Mouse (Mus musculus): ENCODE measurements at regions not wholly inside any gene's neighbourhood (a gene's known extent, or its start where the extent isn't known, plus 50 kb on each side); places are given as distances from the start of the nearest gene placed in this dataset.

DNA sequence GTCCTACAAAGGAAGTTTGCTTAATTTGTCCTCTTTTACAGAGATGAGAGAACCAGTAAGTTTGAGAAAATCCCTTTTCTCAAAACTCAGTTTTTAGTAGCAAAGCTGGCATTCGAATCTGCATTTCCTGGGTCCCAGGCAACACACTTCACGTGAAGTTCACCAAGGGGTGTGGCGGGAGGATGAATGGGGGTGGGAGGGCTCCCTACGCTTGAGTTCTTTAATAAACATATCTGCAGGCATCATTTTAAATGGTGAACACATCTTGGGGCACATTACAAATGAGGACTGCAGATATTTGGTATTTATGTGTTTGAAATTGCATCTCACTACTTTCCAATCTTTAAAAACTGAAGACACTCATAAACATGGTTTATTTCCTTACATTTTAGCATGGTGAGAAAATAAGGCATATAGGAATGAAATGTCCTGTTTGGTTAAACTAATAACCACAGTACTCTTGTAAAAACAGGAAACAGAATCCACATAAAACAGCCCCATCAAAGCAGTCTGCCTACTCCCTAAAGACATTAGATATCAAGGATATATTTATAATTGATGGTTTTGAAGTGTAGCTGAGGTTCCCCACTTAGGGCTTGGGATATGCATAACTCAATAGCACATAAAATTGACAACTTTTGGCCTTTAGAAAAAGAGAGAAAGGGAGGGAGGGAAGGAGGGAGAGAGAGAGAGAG lies 106.3 kb upstream of the Gm10295 start:
- Histone ChIP-seq H3K4me2 (ENCODE audit: low read depth) (no peak overlapping the region), H3K27ac (ENCODE audit: low read depth, low read length) (no peak overlapping the region), H3K4me3 (ENCODE audit: low read depth, low read length) (no peak overlapping the region), H3K27me3 (ENCODE audit: insufficient read depth, low read length) (no peaks in the 10 kb centered on the region), H3K9ac (no peak overlapping the region), H3K9me3 (ENCODE audit: low read length) (no peaks in the 10 kb centered on the region), H3K36me3 (ENCODE audit: insufficient read depth) (no peaks in the 10 kb centered on the region), H3K4me1 (ENCODE audit: insufficient read depth) (no peaks in the 10 kb centered on the region)
- no peak for TF ChIP-seq CTCF (IDR thresholded peaks at IDR 0.05; ENCODE audit: low read depth)
- ATAC-seq (no peak), DNase-seq (no peak)
- WGBS: 79% methylated on average over 4 of the region's 4 CpGs

DNA sequence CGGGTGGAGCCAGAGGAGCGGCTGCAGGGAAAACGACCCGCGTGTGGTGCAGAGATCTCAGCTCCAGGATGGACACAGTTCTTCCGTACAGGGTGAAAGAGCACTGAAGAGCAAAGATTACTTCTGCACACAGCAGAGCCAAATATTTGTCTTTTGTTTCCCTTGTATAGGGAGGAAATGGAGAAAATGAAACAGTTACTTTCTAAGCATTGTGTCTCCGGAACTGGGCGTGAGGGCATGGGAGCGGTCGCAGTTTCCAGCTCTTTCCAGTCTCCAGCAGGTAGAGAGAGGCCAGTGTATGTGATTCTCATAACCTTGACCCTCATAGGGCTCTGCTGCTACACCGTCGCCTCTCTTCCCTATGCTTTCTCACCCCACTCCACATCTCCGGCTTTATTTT lies 105.1 kb upstream of the Gm10295 start:
- 88% methylated on average over 13 of the region's 13 CpGs for WGBS
- no peak for DNase-seq

DNA sequence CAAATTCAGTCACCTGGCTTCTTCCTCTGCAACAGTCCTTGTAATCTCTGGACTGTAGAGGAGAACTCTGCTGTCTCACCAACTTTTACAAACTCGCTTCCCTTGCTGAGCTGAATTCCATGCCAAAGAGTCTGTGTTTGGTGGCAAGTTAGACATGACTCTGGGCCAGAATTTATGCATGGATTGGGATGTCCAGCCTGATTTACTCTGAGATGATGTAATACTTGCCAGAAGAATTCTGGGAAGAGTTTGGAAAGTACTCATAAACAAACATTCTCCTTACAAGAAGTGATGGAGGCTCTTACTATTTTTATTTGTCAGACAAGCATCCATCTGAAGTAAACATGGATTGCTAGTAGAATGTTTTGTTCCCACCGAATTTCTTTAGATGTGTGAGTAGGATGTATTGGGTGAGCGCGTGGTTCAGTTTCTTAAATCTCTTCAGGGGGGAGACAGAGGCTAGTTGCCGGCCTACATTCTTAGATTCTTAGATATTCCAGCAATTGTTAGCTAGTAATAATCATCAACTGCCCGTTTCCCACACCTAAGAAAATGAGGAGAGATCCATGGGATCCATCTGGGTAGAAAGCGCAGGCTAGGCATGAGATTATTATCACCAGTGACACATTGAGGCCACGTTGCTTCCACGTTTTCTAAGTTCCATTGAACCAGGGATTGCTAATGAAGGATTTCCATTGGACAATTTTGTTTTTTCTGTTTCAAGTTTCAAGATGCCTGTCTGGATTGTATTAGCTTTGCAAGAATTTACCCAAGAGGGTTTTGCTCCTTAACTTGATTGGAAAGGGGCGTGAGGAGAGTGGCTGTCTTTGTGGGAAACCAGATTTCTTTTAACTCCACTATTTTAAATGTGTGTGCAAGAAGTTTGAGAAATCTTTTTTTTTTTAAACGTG lies 89.3 kb upstream of the Gm10295 start:
- DNase-seq (no peak), ATAC-seq (no peak)
- TF ChIP-seq CTCF (IDR thresholded peaks at IDR 0.05; ENCODE audit: low read depth): no peak
- Histone ChIP-seq H3K4me1 (ENCODE audit: insufficient read depth) (no peaks in the 10 kb centered on the region), H3K9me3 (ENCODE audit: low read length) (no peaks in the 10 kb centered on the region), H3K36me3 (ENCODE audit: insufficient read depth) (no peaks in the 10 kb centered on the region), H3K4me2 (ENCODE audit: low read depth) (no peak overlapping the region), H3K27me3 (ENCODE audit: insufficient read depth, low read length) (no peaks in the 10 kb centered on the region), H3K27ac (ENCODE audit: low read depth, low read length) (no peak overlapping the region), H3K9ac (no peak overlapping the region), H3K4me3 (ENCODE audit: low read depth, low read length) (no peak overlapping the region)
- WGBS: 83% methylated on average over 11 of the region's 11 CpGs

More for the DNA sequence above, 105.1 kb upstream of the Gm10295 start:
- ATAC-seq: no peak
- Histone ChIP-seq H3K9me3 (ENCODE audit: low read length) (no peaks in the 10 kb centered on the region), H3K9ac (no peak overlapping the region), H3K4me1 (ENCODE audit: insufficient read depth) (no peaks in the 10 kb centered on the region), H3K4me2 (ENCODE audit: low read depth) (no peak overlapping the region), H3K36me3 (ENCODE audit: insufficient read depth) (no peaks in the 10 kb centered on the region), H3K27me3 (ENCODE audit: insufficient read depth, low read length) (no peaks in the 10 kb centered on the region), H3K4me3 (ENCODE audit: low read depth, low read length) (no peak overlapping the region), H3K27ac (ENCODE audit: low read depth, low read length) (no peak overlapping the region)
- TF ChIP-seq CTCF (IDR thresholded peaks at IDR 0.05; ENCODE audit: low read depth): no peak

DNA sequence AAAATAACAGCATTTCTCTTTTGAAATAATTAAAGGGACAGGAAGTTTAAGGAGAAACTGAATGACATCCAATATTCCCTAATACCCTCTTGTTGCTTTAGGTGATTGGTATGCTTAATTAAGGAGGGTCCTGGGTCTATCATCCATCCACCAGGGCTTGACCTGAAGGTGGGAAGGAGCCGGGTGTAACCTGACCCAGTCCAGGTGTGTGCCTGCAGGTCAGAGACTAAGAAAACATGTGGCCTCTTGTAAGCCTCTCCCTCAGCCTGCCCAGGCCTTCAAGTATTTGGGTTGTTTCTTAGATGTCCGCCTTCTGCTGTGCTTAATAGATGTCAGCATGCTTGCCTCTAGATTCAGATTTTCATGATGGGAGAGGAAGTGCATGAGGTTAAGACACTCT lies 74.7 kb upstream of the Gm10295 start:
- no peak overlapping the region for H3K4me2 ChIP-seq (ENCODE audit: low read depth)
- 82% methylated on average over 2 of the region's 2 CpGs for WGBS
- H3K27ac ChIP-seq (ENCODE audit: low read depth, low read length): no peak overlapping the region
- H3K27me3 ChIP-seq (ENCODE audit: insufficient read depth, low read length): no peaks in the 10 kb centered on the region
- no peak for TF ChIP-seq CTCF (IDR thresholded peaks at IDR 0.05; ENCODE audit: low read depth)
- no peak overlapping the region for H3K4me3 ChIP-seq (ENCODE audit: low read depth, low read length)
- H3K36me3 ChIP-seq (ENCODE audit: insufficient read depth): no peaks in the 10 kb centered on the region
- DNase-seq (no peak), ATAC-seq (no peak)
- H3K9me3 ChIP-seq (ENCODE audit: low read length): no peaks in the 10 kb centered on the region
- H3K4me1 ChIP-seq (ENCODE audit: insufficient read depth): no peaks in the 10 kb centered on the region
- H3K9ac ChIP-seq: no peak overlapping the region

DNA sequence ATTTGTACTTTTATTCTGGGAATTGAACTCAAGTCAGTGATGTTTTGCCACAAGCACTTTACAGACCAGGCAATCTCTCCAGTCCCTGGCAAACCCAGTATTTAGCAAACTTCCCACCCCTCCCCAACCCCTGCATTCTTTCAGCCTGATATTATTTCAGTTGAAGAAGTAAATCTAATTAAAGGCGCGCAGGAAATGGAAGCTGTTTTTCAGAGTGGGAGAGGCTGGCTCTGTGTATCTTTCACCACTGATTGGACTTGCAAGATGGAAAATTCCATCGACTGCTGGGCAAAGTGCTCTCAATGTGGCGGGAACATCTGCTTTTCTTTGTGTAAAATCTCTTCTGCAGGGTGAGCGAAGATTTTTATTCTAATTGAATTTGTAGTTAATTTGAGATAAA lies 68.0 kb upstream of the Gm10295 start:
- Histone ChIP-seq H3K9ac (no peak overlapping the region), H3K4me2 (ENCODE audit: low read depth) (no peak overlapping the region), H3K36me3 (ENCODE audit: insufficient read depth) (no peaks in the 10 kb centered on the region), H3K4me1 (ENCODE audit: insufficient read depth) (no peaks in the 10 kb centered on the region), H3K27ac (ENCODE audit: low read depth, low read length) (no peak overlapping the region), H3K4me3 (ENCODE audit: low read depth, low read length) (no peak overlapping the region), H3K27me3 (ENCODE audit: insufficient read depth, low read length) (no peaks in the 10 kb centered on the region), H3K9me3 (ENCODE audit: low read length) (no peaks in the 10 kb centered on the region)
- ATAC-seq: no peak
- WGBS: 69% methylated on average over 5 of the region's 5 CpGs
- TF ChIP-seq CTCF (IDR thresholded peaks at IDR 0.05; ENCODE audit: low read depth): no peak
- no peak for DNase-seq

DNA sequence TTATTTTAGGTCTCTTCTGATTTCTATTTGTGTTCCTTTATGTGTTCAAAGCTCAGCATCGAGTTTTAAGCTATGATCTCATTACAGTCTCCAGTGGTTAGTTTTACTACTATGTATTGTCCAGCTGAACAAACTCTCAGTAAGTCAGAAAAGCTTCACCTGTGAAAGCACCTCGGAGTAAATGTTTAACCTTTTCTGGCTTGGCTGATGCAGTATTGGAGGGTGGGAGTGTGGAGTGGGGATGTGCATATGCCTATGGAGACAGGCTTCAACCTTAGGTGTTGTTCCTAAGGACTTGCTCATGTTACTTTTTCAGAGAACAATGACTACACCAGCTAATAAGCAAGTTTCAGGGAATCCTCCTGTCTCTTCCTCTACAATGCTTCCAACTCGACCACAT lies 67.6 kb upstream of the Gm10295 start:
- whole genome bisulfite sequencing: 70% methylated on average over 3 of the region's 3 CpGs
- no peak for TF ChIP-seq CTCF (IDR thresholded peaks at IDR 0.05; ENCODE audit: low read depth)
- Histone ChIP-seq H3K9me3 (ENCODE audit: low read length) (no peaks in the 10 kb centered on the region), H3K9ac (no peak overlapping the region), H3K4me3 (ENCODE audit: low read depth, low read length) (no peak overlapping the region), H3K36me3 (ENCODE audit: insufficient read depth) (no peaks in the 10 kb centered on the region), H3K4me1 (ENCODE audit: insufficient read depth) (no peaks in the 10 kb centered on the region), H3K27me3 (ENCODE audit: insufficient read depth, low read length) (no peaks in the 10 kb centered on the region), H3K27ac (ENCODE audit: low read depth, low read length) (no peak overlapping the region), H3K4me2 (ENCODE audit: low read depth) (no peak overlapping the region)
- no peak for ATAC-seq
- DNase-seq: no peak

DNA sequence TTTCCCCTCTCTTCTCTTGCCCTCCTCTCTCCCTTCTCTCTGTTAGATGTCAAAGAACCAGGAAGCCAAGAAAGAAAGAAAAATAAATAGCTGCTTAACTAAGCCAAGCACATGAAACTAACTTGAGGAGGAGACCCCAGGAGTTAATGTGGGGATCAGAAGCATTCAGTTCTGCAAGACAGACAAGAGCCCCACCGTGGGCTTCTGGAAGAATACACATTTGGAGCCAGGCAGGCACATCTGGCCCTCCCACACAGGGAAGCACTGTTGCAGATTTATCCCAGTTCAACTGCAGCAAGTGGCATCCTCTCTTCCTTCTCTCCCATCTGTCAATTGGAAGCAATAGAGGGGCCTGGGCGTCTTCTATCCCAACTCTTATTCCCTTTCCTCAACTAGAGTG lies 63.5 kb upstream of the Gm10295 start:
- H3K4me3 ChIP-seq (ENCODE audit: low read depth, low read length): no peak overlapping the region
- H3K4me2 ChIP-seq (ENCODE audit: low read depth): no peak overlapping the region
- H3K27me3 ChIP-seq (ENCODE audit: insufficient read depth, low read length): peaks cover 7% of the 10 kb centered on the region; the same call in 1 of the 2 replicates
- no peaks in the 10 kb centered on the region for H3K9me3 ChIP-seq (ENCODE audit: low read length)
- no peak for ATAC-seq
- DNase-seq: no peak
- H3K27ac ChIP-seq (ENCODE audit: low read depth, low read length): no peak overlapping the region
- H3K36me3 ChIP-seq (ENCODE audit: insufficient read depth): no peaks in the 10 kb centered on the region
- H3K4me1 ChIP-seq (ENCODE audit: insufficient read depth): no peaks in the 10 kb centered on the region
- 62% methylated on average over 2 of the region's 2 CpGs for WGBS
- TF ChIP-seq CTCF (IDR thresholded peaks at IDR 0.05; ENCODE audit: low read depth): no peak
- H3K9ac ChIP-seq: no peak overlapping the region

Data from forebrain, postnatal 0 days (tissue).